Mouse (Mus musculus) lung, postnatal 0 days (tissue): ENCODE data around the gene Unc45a. TPM values are rescaled to one million over a fixed set of nuclear protein-coding genes. Genes with fewer than 3 reads are reported as not detected.

Experiments
- ATAC-seq: fragments of 200-750 bp; cut with Nextera tagmentation; 2 replicates; pipeline ENCODE4 v1.8.0; 2017; ENCODE audit warnings: moderate library complexity
- DNase-seq: peaks from one replicate; pipeline ENCODE4 v3.0.0-alpha.2; 2016; ENCODE audit warnings: low spot score
- H3K27ac ChIP-seq: fragments of 300-500 bp; sonication (generic); 2 replicates; pipeline ENCODE4 v1.5.1; 2014; ENCODE audit warnings: antibody characterized with exemption, mild to moderate bottlenecking, low read length, mixed read lengths
- H3K27me3 ChIP-seq: fragments of 300-500 bp; sonication (generic); replicated peaks from 2 replicates; pipeline ENCODE4 v1.6.1; 2014; ENCODE audit warnings: low read length, mixed read lengths; ENCODE audit not compliant: insufficient read depth
- H3K36me3 ChIP-seq: fragments of 300-500 bp; sonication (generic); 2 replicates; pipeline ENCODE4 v1.6.1; 2014; ENCODE audit warnings: low read length, mixed read lengths; ENCODE audit not compliant: insufficient read depth
- H3K4me1 ChIP-seq: fragments of 300-500 bp; sonication (generic); 2 replicates; pipeline ENCODE4 v1.6.1; 2014; ENCODE audit warnings: antibody characterized with exemption, low read depth, low read length, mixed read lengths; ENCODE audit not compliant: insufficient read depth
- H3K4me2 ChIP-seq: fragments of 300-500 bp; sonication (generic); replicated peaks from 2 replicates; pipeline ENCODE4 v1.6.1; 2014; ENCODE audit warnings: low read depth, mild to moderate bottlenecking, low read length, moderate library complexity, mixed read lengths
- H3K4me3 ChIP-seq: fragments of 300-500 bp; sonication (generic); 2 replicates; pipeline ENCODE4 v1.5.1; 2014; ENCODE audit warnings: low read depth, low read length
- H3K9ac ChIP-seq: fragments of 300-500 bp; sonication (generic); replicated peaks from 2 replicates; pipeline ENCODE4 v1.6.1; 2014; ENCODE audit warnings: low read depth, mild to moderate bottlenecking
- H3K9me3 ChIP-seq: fragments of 300-500 bp; sonication (generic); 2 replicates; pipeline ENCODE4 v1.6.1; 2016; ENCODE audit warnings: low read length, mixed read lengths
- CTCF ChIP-seq: IDR thresholded peaks from 2 replicates; pipeline ENCODE4 v1.5.1; 2016; ENCODE audit warnings: antibody characterized with exemption, mild to moderate bottlenecking
- EP300 ChIP-seq: IDR thresholded peaks from 2 replicates; pipeline ENCODE4 v1.6.1; 2016; ENCODE audit warnings: antibody characterized with exemption, mild to moderate bottlenecking, control low read depth
- WGBS: fragments of 180-500 bp; shearing (Covaris S2); extraction: QIAGEN DNeasy Blood & Tissue Kit; methylation state at CpG from one replicate; pipeline ENCODE4 v1.1.7; 2014; 5-methylcytosine and 5-hydroxymethylcytosine counted together
- polyA plus RNA-seq: library from polyadenylated mRNA; unstranded; fragments of >200 nt; fragmentation: Nextera tagmentation; extraction: Ambion mirVana; gene quantifications from 2 replicates; pipeline ENCODE4 v1.2.1, GENCODE M21; 2015

The Unc45a gene
- polyA plus RNA-seq: 30.3 and 32.9 TPM in 2 replicates

- H3K9me3 ChIP-seq: no peaks in the 10 kb centered on the region
- H3K4me2 ChIP-seq: peak within 1 kb of the TSS; percentile 75
- peak within 1 kb of the TSS; percentile 51 for H3K9ac ChIP-seq
- no peak for TF ChIP-seq EP300
- peak; percentile 81 for TF ChIP-seq CTCF
- 2% methylated on average over 11 of the region's 11 CpGs for WGBS
- H3K27me3 ChIP-seq: no peaks in the 10 kb centered on the region
- peak; percentile 93 for DNase-seq
- peak within 1 kb of the TSS; percentile 90 for H3K27ac ChIP-seq
- peak; percentile 72 for ATAC-seq
- H3K36me3 ChIP-seq: peaks cover 12% of the 10 kb centered on the region
- peaks cover 15% of the 10 kb centered on the region; the same call in 1 of the 2 replicates for H3K4me1 ChIP-seq
- peak within 1 kb of the TSS; percentile 59 for H3K4me3 ChIP-seq
Measured at GRCm38 (mm10) chr7:80340793-80341192, at the start of gene Unc45a. Unc45a (minus strand) TSS chr7:80341005.

GRCm38 (mm10) chr7:80387633-80388543 is 47.1 kb upstream of the Unc45a start, which contains the start of gene Fes:
Fes (minus strand) TSS chr7:80387946.
- peak within 1 kb of the TSS; percentile 36 for H3K4me3 ChIP-seq
- no peaks in the 10 kb centered on the region; the same call in 1 of the 2 replicates for H3K4me1 ChIP-seq
- WGBS: 15% methylated on average over 33 of the region's 33 CpGs
- TF ChIP-seq CTCF (no peak), EP300 (peak; percentile 41; the same call in 1 of the 2 replicates)
- ATAC-seq (peak; percentile 75), DNase-seq (peak; percentile 79)
- no peaks in the 10 kb centered on the region for H3K9me3 ChIP-seq
- H3K27ac ChIP-seq: peak within 1 kb of the TSS; percentile 90
- peaks cover 26% of the 10 kb centered on the region for H3K36me3 ChIP-seq
- H3K9ac ChIP-seq: peak within 1 kb of the TSS; percentile 54
- H3K4me2 ChIP-seq: peak within 1 kb of the TSS; percentile 58
- no peaks in the 10 kb centered on the region for H3K27me3 ChIP-seq

DNA sequence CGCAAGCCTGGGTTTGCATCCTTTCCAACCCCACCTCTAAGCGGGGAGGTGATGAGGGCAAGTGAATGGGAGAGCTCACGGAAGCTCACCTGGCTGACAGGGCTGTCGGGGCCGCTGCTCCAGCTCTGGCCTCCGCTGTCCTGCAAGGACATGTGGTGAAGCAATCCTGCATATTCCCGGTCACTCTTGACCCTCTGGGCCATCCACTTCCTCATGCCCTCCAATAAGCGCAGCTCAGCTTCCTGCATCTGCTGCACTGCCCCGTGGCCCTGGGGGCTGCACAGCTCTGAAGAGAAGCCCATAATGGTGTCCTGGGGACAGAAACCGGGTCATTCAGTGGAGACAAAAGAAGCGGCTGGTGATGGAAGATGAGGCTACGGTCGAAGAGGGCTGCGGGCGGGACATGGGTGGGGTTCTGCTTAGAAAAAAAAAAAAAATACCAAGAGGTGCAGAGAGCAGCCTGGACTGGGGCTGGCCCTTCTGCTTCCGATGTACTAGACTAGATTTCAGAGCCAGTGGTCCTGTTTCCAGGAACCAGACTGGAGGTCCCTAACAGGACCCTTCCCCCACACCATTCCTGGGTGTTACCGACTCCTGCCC is 46.3 kb upstream of the Unc45a start:
- H3K9ac ChIP-seq: peak overlapping the region; percentile 54
- DNase-seq (peak; percentile 43), ATAC-seq (peak; percentile 21)

GRCm38 (mm10) chr7:80386235-80386930 is 45.6 kb upstream of the Unc45a start:
- WGBS: 38% methylated on average over 16 of the region's 18 CpGs
- Histone ChIP-seq H3K36me3 (peaks cover 13% of the 10 kb centered on the region; the same call in 1 of the 2 replicates), H3K9me3 (no peaks in the 10 kb centered on the region), H3K27me3 (no peaks in the 10 kb centered on the region), H3K27ac (peak overlapping the region; percentile 90), H3K4me1 (no peaks in the 10 kb centered on the region; the same call in 1 of the 2 replicates), H3K4me2 (peak overlapping the region; percentile 58), H3K4me3 (peak overlapping the region; percentile 36), H3K9ac (0 out of 2 replicates have a peak overlapping the region, but pooled peaks have one; percentile 13)
- TF ChIP-seq CTCF (peak; percentile 96), EP300 (no peak)
- peak; percentile 95 for DNase-seq
- peak; percentile 79 for ATAC-seq

More for the DNA sequence above, 46.3 kb upstream of the Unc45a start:
- H3K9me3 ChIP-seq: no peaks in the 10 kb centered on the region
- H3K27ac ChIP-seq: peak overlapping the region; percentile 90
- no peaks in the 10 kb centered on the region; the same call in 1 of the 2 replicates for H3K4me1 ChIP-seq
- TF ChIP-seq CTCF (no peak), EP300 (no peak)
- H3K4me2 ChIP-seq: peak overlapping the region; percentile 58
- H3K4me3 ChIP-seq: peak overlapping the region; percentile 36
- H3K36me3 ChIP-seq: peaks cover 19% of the 10 kb centered on the region
- no peaks in the 10 kb centered on the region for H3K27me3 ChIP-seq
- 34% methylated on average over 17 of the region's 17 CpGs for WGBS

- Histone ChIP-seq H3K4me3 (no peak overlapping the region), H3K36me3 (peaks cover 15% of the 10 kb centered on the region; the same call in 1 of the 2 replicates), H3K27ac (no peak overlapping the region), H3K4me2 (no peak overlapping the region), H3K27me3 (no peaks in the 10 kb centered on the region), H3K9me3 (no peaks in the 10 kb centered on the region), H3K4me1 (peaks cover under 1% of the 10 kb centered on the region; the same call in 1 of the 2 replicates), H3K9ac (no peak overlapping the region)
- ATAC-seq (no peak), DNase-seq (no peak)
- TF ChIP-seq EP300 (no peak), CTCF (no peak)
- 81% methylated on average over 11 of the region's 11 CpGs for WGBS
Measured at GRCm38 (mm10) chr7:80382919-80383318, 42.1 kb upstream of the Unc45a start.
